Mouse (Mus musculus) hindbrain, embryonic 13.5 days (tissue): ENCODE results near the gene Zbed4. TPM values are rescaled to one million over a fixed set of nuclear protein-coding genes. Genes with fewer than 3 reads are reported as not detected.

Source experiments
- ATAC-seq: fragments of 200-750 bp; cut with Nextera tagmentation; 2 replicates; pipeline ENCODE4 v1.8.0; 2017; ENCODE audit warnings: moderate TSS enrichment; ENCODE audit not compliant: low FRiP score
- H3K27ac ChIP-seq: fragments of 300-500 bp; sonication (generic); 2 replicates; pipeline ENCODE4 v1.5.1; 2015; ENCODE audit warnings: inconsistent platforms, mild to moderate bottlenecking, moderate library complexity
- H3K27me3 ChIP-seq: fragments of 300-500 bp; sonication (generic); 2 replicates; pipeline ENCODE4 v1.6.1; 2015; ENCODE audit warnings: mild to moderate bottlenecking, inconsistent platforms
- H3K36me3 ChIP-seq: fragments of 300-500 bp; sonication (generic); 2 replicates; pipeline ENCODE4 v1.6.1; 2015; ENCODE audit warnings: mild to moderate bottlenecking, inconsistent platforms
- H3K4me1 ChIP-seq: fragments of 300-500 bp; sonication (generic); replicated peaks from 2 replicates; pipeline ENCODE4 v1.6.1; 2015; ENCODE audit warnings: inconsistent platforms
- H3K4me2 ChIP-seq: fragments of 300-500 bp; sonication (generic); 2 replicates; pipeline ENCODE4 v1.6.1; 2015; ENCODE audit warnings: inconsistent platforms, mild to moderate bottlenecking, moderate library complexity
- H3K4me3 ChIP-seq: fragments of 300-500 bp; sonication (generic); 2 replicates; pipeline ENCODE4 v1.5.1; 2015; ENCODE audit warnings: mild to moderate bottlenecking, inconsistent platforms
- H3K9ac ChIP-seq: fragments of 300-500 bp; sonication (generic); 2 replicates; pipeline ENCODE4 v1.6.1; 2015; ENCODE audit warnings: mild to moderate bottlenecking, inconsistent platforms
- H3K9me3 ChIP-seq: fragments of 300-500 bp; sonication (generic); 2 replicates; pipeline ENCODE4 v1.6.1; 2016; ENCODE audit warnings: inconsistent platforms
- WGBS: fragments of 180-500 bp; shearing (Covaris S2); methylation state at CpG from one replicate; pipeline ENCODE4 v1.1.7; 2015; 5-methylcytosine and 5-hydroxymethylcytosine counted together
- polyA plus RNA-seq: library from polyadenylated mRNA; unstranded; fragments of >200 nt; fragmentation: Nextera tagmentation; extraction: Ambion mirVana; gene quantifications from 2 replicates; pipeline ENCODE4 v1.2.1, GENCODE M21; 2015

Zbed4 gene
- polyA plus RNA-seq, 1 experiment from 2014 or later = 22.8 TPM

GRCm38 (mm10) chr15:88832536-88832935 lies 81.1 kb downstream of the Zbed4 start:
- H3K27ac ChIP-seq = no peak overlapping the region
- 81% methylated on average over 9 of the region's 9 CpGs for WGBS
- ATAC-seq = no peak
- no peak overlapping the region for H3K4me3 ChIP-seq
- no peaks in the 10 kb centered on the region for H3K27me3 ChIP-seq
- H3K9ac ChIP-seq = no peak overlapping the region
- H3K9me3 ChIP-seq = no peaks in the 10 kb centered on the region
- no peak overlapping the region for H3K4me2 ChIP-seq
- H3K36me3 ChIP-seq = no peaks in the 10 kb centered on the region
- H3K4me1 ChIP-seq = peaks cover 19% of the 10 kb centered on the region

Other genes starting within 250 kb of the Zbed4 start
- gene Zdhhc25, start 151.4 kb upstream of the Zbed4 start, polyA plus RNA-seq = not detected in 2 replicates
- 23.2 and 25.4 TPM in 2 replicates for gene Brd1, start 17.4 kb upstream of the Zbed4 start, polyA plus RNA-seq
- 8.1 and 8.7 TPM in 2 replicates for gene Alg12, start 67.7 kb downstream of the Zbed4 start, polyA plus RNA-seq
- gene Creld2, start 68.0 kb downstream of the Zbed4 start, polyA plus RNA-seq = 57.1 and 60.0 TPM in 2 replicates
- gene Pim3, start 110.5 kb downstream of the Zbed4 start, polyA plus RNA-seq = 45.6 and 47.2 TPM in 2 replicates
- gene Ttll8, start 202.8 kb downstream of the Zbed4 start, polyA plus RNA-seq = not detected in 2 replicates
- 8.2 and 11.8 TPM in 2 replicates for gene Mlc1, start 227.3 kb downstream of the Zbed4 start, polyA plus RNA-seq
- gene Mov10l1, start 231.2 kb downstream of the Zbed4 start, polyA plus RNA-seq = not detected in 2 replicates